Mouse (Mus musculus): ENCODE measurements around the gene Caskin1. TPM values are rescaled to one million over a fixed set of nuclear protein-coding genes. Genes with fewer than 3 reads are reported as not detected.
"Not testable (repeated sequence)": the region's sequence is repeated elsewhere in the genome, so short reads cannot be mapped to it uniquely, and the experiment has no call there.

Gene Caskin1
- polyA plus RNA-seq, 1 experiment from 2014 or later: 29.1 TPM

DNA sequence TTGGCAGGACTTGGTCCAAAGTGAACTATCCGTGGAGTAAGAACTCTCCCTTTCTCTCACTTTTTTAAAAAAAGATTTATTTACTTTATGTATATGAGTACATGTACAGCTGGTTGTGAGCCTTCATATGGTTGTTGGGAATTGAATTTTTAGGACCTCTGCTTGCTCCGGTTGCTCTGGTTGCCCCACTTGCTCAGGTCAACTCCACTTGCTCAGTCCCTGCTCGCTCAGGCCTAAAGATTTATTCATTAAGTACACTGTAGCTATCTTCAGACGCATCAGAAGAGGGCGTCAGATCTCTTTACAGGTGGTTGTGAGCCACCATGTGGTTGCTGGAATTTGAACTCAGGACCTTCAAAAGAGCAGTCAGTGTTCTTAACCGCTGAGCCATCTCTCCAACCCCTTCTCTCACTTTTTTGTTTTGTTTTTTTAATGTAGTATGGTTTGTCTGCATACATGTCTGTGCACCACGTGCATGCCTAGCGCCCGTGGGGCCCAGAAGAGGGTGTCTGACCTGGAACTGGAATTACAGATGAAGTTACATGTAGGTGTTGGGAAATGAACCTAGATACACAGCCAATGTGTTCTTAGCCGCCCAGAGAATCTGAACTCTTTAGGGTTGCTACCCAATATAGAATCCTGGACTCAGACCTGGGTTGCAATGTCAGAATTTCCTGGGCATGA, 32.7 kb upstream of the Caskin1 start:
- peaks cover 13% of the 10 kb centered on the region for H3K36me3 ChIP-seq
- peaks cover 15% of the 10 kb centered on the region for H3K4me1 ChIP-seq (replicated peaks)
- H3K4me3 ChIP-seq (replicated peaks): peak overlapping the region; percentile 88
- H3K27me3 ChIP-seq; H3K9ac ChIP-seq (replicated peaks); H3K9me3 ChIP-seq: not testable (repeated sequence)
- WGBS: 51% methylated on average over 10 of the region's 10 CpGs
- H3K27ac ChIP-seq: peak overlapping the region; percentile 91; the same call in 1 of the 2 replicates
- peak; percentile 21 for ATAC-seq
- H3K4me2 ChIP-seq (replicated peaks): peak overlapping the region; percentile 85

DNA sequence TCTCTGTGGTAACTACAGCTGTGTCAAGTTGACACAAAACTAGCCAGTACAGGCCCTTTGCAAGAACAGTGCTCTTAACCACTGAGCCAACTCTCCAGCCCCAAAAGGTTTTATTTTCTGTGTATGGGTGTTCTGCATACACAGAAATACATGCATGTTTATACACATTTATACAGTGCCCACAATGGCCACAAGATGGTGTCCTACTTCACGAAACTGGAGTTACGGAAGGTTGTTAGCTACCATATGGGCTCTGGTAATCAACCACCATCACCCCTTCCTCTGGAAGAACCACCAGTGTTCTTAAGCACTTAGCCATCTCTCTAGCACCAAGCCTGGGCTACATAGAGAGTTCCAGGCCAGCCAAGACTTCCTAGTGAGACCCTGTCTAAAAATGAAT, 26.8 kb upstream of the Caskin1 start:
- WGBS: 61% methylated on average over 2 of the region's 2 CpGs
- Histone ChIP-seq H3K4me2 (replicated peaks) (no peak overlapping the region), H3K27me3 (no peaks in the 10 kb centered on the region), H3K9ac (replicated peaks) (no peak overlapping the region), H3K27ac (no peak overlapping the region), H3K9me3 (no peaks in the 10 kb centered on the region), H3K4me1 (replicated peaks) (no peaks in the 10 kb centered on the region), H3K36me3 (no peaks in the 10 kb centered on the region), H3K4me3 (replicated peaks) (no peak overlapping the region)
- no peak for ATAC-seq

DNA sequence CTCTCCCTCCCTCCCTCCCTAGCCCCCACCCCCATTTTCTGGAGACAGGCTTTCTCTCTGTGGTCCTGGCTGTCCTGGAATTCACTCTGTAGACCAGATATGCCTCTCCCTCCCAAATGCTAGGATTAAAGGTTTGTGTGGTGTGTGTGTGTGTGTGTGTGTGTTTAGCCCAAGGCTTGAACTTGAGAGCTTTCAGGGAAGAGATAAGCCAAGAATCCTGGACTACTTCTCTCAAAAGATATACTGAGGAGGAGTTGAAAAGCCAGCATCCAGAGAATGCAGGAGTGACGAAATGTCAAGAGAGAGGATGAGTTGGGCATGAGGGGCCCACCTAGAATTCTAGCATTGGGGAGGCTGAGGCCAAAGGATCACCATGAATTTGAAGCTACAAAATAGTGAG, 25.5 kb upstream of the Caskin1 start:
- no peaks in the 10 kb centered on the region for H3K9me3 ChIP-seq
- H3K4me2 ChIP-seq (replicated peaks): no peak overlapping the region
- no peaks in the 10 kb centered on the region for H3K27me3 ChIP-seq
- no peak overlapping the region for H3K27ac ChIP-seq
- H3K4me1 ChIP-seq (replicated peaks): no peaks in the 10 kb centered on the region
- no peak for ATAC-seq
- no peak overlapping the region for H3K4me3 ChIP-seq (replicated peaks)
- no peaks in the 10 kb centered on the region for H3K36me3 ChIP-seq
- WGBS: 92% methylated on average over 1 of the region's 1 CpGs
- no peak overlapping the region for H3K9ac ChIP-seq (replicated peaks)

DNA sequence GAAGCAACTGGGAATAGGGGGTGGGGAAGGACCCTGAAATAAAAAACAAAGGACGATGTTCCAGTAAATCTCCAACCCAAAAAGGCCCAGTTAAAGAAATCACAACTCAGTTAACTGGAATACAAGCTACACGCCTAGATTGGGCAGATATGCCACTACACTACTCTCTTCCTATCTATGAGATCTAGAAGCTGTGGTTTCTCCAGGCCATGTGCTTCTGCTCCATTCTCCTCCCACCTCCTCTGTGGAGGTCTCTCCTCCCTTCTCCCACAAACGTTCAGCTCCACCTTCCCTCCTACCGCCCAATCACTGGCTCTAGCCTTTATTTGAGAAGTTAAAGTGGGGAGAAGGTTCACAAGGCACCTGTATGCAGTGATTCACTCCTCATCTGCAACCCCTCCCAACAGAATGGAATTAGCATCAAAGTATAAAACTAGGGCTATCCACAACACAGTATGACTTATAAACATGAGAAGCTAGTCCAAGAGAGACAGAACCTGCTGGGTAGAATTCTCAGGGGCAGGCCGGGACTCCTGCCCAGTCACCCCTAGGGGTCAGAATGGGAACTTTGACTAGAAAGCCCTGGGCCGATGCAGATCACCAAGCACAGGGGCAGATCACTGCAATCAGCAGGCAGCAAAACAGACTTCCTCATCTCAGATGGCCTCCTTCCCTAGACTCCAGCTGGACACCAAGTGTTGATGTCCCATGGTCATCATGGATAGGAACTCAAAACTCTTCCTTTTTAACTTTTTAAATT, 24.8 kb upstream of the Caskin1 start:
- no peak for ATAC-seq
- no peaks in the 10 kb centered on the region for H3K4me1 ChIP-seq (replicated peaks)
- H3K4me3 ChIP-seq (replicated peaks): no peak overlapping the region
- H3K36me3 ChIP-seq: no peaks in the 10 kb centered on the region
- no peak overlapping the region for H3K27ac ChIP-seq
- no peaks in the 10 kb centered on the region for H3K9me3 ChIP-seq
- H3K9ac ChIP-seq (replicated peaks): no peak overlapping the region
- H3K27me3 ChIP-seq: no peaks in the 10 kb centered on the region
- 63% methylated on average over 6 of the region's 6 CpGs for WGBS
- no peak overlapping the region for H3K4me2 ChIP-seq (replicated peaks)

DNA sequence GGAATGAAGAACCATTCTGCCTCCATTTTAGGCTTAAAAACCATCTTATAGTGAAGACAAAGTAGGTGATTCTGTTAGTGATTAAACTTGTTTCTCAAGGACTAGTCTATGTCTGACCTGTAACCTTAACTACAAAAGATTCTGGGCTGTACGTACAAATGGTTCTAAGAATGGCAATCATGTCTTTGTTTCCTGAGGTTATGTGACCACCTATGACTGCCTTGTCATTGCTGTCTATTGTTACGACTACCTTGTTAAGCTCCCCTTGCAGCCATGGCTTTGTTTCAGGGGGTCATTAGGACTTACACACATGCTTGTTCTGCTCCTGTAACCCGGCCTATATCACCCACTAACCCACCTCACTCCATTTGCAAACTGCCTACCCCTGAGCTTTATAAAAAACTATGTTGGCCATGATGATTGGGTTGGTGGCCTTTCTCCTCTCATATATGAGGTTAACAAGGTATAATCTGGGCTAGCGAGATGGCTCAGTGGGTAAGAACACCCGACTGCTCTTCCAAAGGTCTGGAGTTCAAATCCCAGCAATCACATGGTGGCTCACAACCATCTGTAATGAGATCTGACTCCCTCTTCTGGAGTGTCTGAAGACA, 19.7 kb upstream of the Caskin1 start:
- 92% methylated on average over 5 of the region's 5 CpGs for whole genome bisulfite sequencing
- Histone ChIP-seq H3K36me3 (peaks cover 14% of the 10 kb centered on the region; the same call in 1 of the 2 replicates), H3K9ac (replicated peaks) (no peak overlapping the region), H3K27me3 (no peaks in the 10 kb centered on the region), H3K4me2 (replicated peaks) (no peak overlapping the region), H3K4me3 (replicated peaks) (no peak overlapping the region), H3K9me3 (no peaks in the 10 kb centered on the region), H3K27ac (no peak overlapping the region), H3K4me1 (replicated peaks) (peaks cover 34% of the 10 kb centered on the region)
- ATAC-seq: no peak

DNA sequence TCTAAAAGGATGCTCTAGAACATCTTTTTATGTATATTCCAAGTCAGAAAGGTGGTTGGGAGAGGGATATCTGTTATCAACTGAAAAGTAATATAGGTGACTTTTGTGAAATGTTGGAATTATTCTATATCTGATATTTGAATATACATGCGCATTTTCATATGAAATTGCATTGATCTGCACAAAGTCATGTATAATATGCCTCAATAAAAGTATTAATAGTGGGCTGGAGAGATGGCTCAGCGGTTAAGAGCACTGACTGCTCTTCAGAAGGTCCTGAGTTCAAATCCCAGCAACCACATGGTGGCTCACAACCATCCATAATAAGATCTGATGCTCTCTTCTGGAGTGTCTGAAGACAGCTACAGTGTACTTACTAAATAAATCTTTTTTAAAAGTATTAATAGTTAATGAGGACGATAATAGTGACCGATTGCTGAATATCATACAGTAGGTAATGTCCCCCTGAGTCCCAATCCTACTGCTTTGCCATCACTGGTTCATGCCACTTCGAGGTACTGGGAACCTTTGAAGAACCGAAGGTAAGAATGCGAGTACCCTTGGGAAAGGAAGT, 19.0 kb upstream of the Caskin1 start:
- Histone ChIP-seq H3K4me1 (replicated peaks) (peaks cover 38% of the 10 kb centered on the region), H3K4me2 (replicated peaks) (peak overlapping the region; percentile 100), H3K9me3 (no peaks in the 10 kb centered on the region), H3K4me3 (replicated peaks) (peak overlapping the region; percentile 88), H3K27ac (peak overlapping the region; percentile 85), H3K27me3 (no peaks in the 10 kb centered on the region), H3K36me3 (peaks cover 20% of the 10 kb centered on the region), H3K9ac (replicated peaks) (peak overlapping the region; percentile 65)
- no peak for ATAC-seq
- WGBS: 18% methylated on average over 7 of the region's 7 CpGs

DNA sequence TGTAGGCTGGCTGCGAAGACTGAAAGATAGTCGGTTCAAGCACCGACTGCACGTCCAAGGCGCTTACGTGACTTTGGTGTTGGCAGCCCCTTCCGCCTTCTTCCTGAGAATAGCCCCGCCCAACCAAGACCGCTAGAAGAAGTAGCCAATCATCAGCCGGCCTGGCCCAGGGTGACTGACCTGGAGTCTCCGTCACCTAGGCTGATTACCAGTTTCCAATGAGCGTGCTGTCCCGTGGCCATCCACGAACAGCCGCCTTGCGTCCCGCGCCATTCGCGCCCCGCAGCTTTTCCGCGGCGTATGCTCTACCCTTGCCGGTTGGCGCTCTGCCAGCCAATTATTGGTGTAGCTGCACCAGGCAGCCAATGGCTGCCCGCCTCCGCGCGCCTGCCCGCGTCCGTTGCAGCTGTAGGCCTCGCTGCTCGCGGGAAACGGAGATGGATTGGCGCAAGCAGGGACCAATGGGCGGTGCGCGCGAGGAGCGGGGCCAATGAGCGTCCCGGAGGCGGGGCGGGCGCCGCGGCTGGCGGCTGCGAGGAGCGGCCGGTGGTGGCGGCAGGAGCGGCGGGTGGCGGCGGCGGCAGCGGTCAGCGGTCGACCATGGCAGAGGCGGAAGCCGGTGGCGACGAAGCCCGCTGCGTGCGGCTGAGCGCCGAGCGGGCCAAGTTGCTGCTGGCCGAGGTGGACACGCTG, 18.3 kb upstream of the Caskin1 start, which contains the start of the genes E4f1 and Pgp:
E4f1 (minus strand) TSS at position 404 of the 693 bp plus-strand sequence.
Pgp (plus strand) TSS at position 483 of the 693 bp plus-strand sequence.
- peak within 1 kb of the TSS; percentile 88 for H3K4me3 ChIP-seq (replicated peaks)
- H3K36me3 ChIP-seq: peaks cover 26% of the 10 kb centered on the region
- WGBS: under 1% methylated on average over 69 of the region's 75 CpGs
- peaks cover 38% of the 10 kb centered on the region for H3K4me1 ChIP-seq (replicated peaks)
- peak within 1 kb of the TSS; percentile 100 for H3K4me2 ChIP-seq (replicated peaks)
- peak within 1 kb of the TSS; percentile 87 for H3K9ac ChIP-seq (replicated peaks)
- H3K9me3 ChIP-seq: no peaks in the 10 kb centered on the region
- H3K27ac ChIP-seq: peak within 1 kb of the TSS; percentile 86
- no peaks in the 10 kb centered on the region for H3K27me3 ChIP-seq
- peak; percentile 98 for ATAC-seq

DNA sequence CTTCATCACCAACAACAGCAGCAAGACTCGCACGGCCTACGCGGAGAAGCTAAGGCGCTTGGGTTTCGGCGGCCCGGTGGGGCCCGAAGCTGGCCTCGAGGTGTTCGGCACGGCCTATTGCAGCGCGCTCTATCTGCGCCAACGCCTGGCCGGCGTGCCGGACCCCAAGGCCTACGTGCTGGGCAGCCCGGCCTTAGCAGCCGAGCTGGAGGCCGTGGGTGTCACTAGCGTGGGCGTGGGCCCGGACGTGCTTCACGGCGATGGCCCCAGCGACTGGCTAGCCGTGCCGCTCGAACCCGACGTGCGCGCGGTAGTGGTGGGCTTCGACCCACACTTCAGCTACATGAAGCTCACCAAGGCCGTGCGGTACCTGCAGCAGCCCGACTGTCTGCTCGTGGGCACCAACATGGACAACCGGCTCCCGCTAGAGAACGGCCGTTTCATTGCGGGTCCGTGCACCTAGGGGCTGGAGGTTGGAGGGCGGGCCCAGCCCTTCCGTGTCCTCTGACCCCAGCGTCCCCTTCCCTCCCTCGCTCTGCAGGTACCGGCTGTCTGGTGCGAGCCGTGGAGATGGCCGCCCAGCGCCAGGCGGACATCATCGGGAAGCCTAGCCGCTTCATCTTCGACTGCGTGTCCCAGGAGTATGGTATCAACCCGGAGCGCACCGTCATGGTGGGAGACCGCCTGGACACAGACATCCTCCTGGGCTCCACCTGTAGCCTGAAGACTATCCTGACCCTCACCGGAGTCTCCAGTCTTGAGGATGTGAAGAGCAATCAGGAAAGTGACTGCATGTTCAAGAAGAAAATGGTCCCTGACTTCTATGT, 17.5 kb upstream of the Caskin1 start:
- Histone ChIP-seq H3K9me3 (no peaks in the 10 kb centered on the region), H3K4me2 (replicated peaks) (peak overlapping the region; percentile 100), H3K27ac (peak overlapping the region; percentile 86), H3K4me1 (replicated peaks) (peaks cover 38% of the 10 kb centered on the region), H3K36me3 (peaks cover 35% of the 10 kb centered on the region), H3K9ac (replicated peaks) (peak overlapping the region; percentile 87), H3K4me3 (replicated peaks) (peak overlapping the region; percentile 88), H3K27me3 (no peaks in the 10 kb centered on the region)
- peak; percentile 22 for ATAC-seq
- 1% methylated on average over 68 of the region's 68 CpGs for WGBS

DNA sequence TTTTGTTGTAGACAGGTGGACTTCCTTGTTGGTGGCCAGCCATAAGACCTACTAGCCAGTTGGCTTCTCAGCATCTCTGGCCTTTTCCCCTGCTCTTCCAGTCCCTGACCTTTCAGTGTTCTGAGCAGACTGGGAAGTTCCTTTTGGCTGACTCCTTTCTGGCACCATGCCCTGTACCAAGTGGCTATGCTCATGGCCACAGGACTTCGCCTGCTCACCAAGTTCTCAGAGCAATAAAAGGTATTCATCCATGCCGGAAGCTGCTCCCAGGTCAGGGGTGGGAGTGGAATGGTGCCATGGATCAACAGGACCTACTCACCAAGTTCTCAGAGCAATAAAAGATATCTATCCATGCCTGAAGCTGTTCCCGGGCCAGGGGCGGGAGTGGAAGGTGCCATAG, 15.9 kb upstream of the Caskin1 start:
- ATAC-seq: no peak
- H3K4me1 ChIP-seq (replicated peaks): peaks cover 39% of the 10 kb centered on the region
- no peaks in the 10 kb centered on the region for H3K9me3 ChIP-seq
- peak overlapping the region; percentile 100 for H3K4me2 ChIP-seq (replicated peaks)
- H3K9ac ChIP-seq (replicated peaks): peak overlapping the region; percentile 87
- H3K27me3 ChIP-seq: no peaks in the 10 kb centered on the region
- no peak overlapping the region for H3K27ac ChIP-seq
- 94% methylated on average over 4 of the region's 4 CpGs for WGBS
- H3K36me3 ChIP-seq: peaks cover 50% of the 10 kb centered on the region
- peak overlapping the region; percentile 88 for H3K4me3 ChIP-seq (replicated peaks)

DNA sequence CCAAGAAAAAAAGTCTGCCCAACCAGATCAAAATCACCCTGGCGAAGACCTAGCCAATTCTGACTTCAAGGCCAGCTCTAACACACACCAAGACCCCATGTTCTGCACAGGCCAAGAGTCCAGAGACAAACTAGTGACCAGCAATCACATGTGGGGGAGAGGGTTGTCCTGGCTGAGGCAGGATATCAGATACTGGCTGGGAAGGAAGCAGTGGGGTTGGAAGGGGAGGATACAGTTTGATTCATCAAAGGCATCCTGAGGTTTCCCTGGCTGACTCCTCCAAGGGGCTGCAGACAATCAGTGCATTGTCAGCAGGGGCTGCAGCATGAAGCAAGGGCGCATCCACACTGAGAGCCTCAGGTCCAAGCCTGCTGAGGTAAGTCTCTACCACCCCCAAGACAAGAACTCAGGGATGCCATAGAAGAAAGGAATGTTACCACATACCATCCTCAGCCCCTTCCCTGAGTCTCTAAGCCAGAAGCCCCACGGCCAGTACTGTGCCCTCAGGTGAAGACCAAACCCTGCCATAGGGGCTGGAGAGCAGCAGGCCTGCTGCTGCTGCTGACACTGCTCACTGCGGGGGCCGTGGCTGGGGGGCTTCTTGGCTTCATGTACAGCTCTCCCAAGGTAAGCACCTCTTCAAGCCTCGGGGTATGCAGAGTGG, 14.7 kb upstream of the Caskin1 start, which contains the start of gene Bricd5:
Bricd5 (plus strand) TSS at position 273 of the 664 bp plus-strand sequence.
- H3K9me3 ChIP-seq: no peaks in the 10 kb centered on the region
- no peak within 1 kb of the TSS for H3K27ac ChIP-seq
- no peak within 1 kb of the TSS for H3K4me3 ChIP-seq (replicated peaks)
- peak within 1 kb of the TSS; percentile 100; the same call in 1 of the 2 replicates for H3K4me2 ChIP-seq (replicated peaks)
- no peak for ATAC-seq
- peaks cover 50% of the 10 kb centered on the region for H3K36me3 ChIP-seq
- 79% methylated on average over 6 of the region's 6 CpGs for WGBS
- H3K9ac ChIP-seq (replicated peaks): no peak within 1 kb of the TSS; the same call in 1 of the 2 replicates
- peaks cover 48% of the 10 kb centered on the region for H3K4me1 ChIP-seq (replicated peaks)
- no peaks in the 10 kb centered on the region for H3K27me3 ChIP-seq
